8 mouse cellular contexts compared by ENCODE assay signal in genomic region chr3:84745537-84746189, GRCm38 (mm10).
A peak's percentile ranks its signal among the peaks of the same experiment; 100 is the strongest.
DNase-seq lines count a peak whose midpoint lies in the region; ATAC-seq lines count a peak whose summit lies in the region.

No protein-coding gene starts in this region.

- no peaks in the 10 kb centered on the region for H3K36me3 ChIP-seq in hindbrain, embryonic 13.5 days
- no peaks in the 10 kb centered on the region for H3K36me3 ChIP-seq in hindbrain, embryonic 11.5 days (ENCODE audit: control insufficient read depth, insufficient read depth, low read length)
- no peaks in the 10 kb centered on the region for H3K36me3 ChIP-seq in heart, embryonic 15.5 days

- H3K9me3 ChIP-seq in hindbrain, embryonic 13.5 days, result no peaks in the 10 kb centered on the region
- H3K9me3 ChIP-seq in hindbrain, embryonic 11.5 days (ENCODE audit: control insufficient read depth, low read length), result no peaks in the 10 kb centered on the region
- H3K9me3 ChIP-seq in heart, embryonic 15.5 days (replicated peaks), result no peaks in the 10 kb centered on the region

- H3K27me3 ChIP-seq in hindbrain, embryonic 13.5 days, result no peaks in the 10 kb centered on the region
- no peaks in the 10 kb centered on the region; the same call in 1 of the 2 replicates for H3K27me3 ChIP-seq in hindbrain, embryonic 11.5 days (ENCODE audit: control insufficient read depth, insufficient read depth, low read length)
- H3K27me3 ChIP-seq in heart, embryonic 15.5 days, result no peaks in the 10 kb centered on the region

- ATAC-seq in hindbrain, embryonic 13.5 days (ENCODE audit: low FRiP score), result peak; percentile 81
- ATAC-seq in hindbrain, embryonic 11.5 days (ENCODE audit: low FRiP score), result no peak
- ATAC-seq in heart, embryonic 15.5 days (replicated peaks; ENCODE audit: insufficient number of reproducible peaks, insufficient read depth, low FRiP score, low read depth), result peak; percentile 73

- H3K4me3 ChIP-seq in hindbrain, embryonic 13.5 days, result no peak overlapping the region
- no peak overlapping the region for H3K4me3 ChIP-seq in hindbrain, embryonic 11.5 days (ENCODE audit: low read depth, low read length)
- peak overlapping the region; percentile 7 for H3K4me3 ChIP-seq in heart, embryonic 15.5 days

- 57% methylated on average over 18 of the region's 18 CpGs for WGBS in hindbrain, embryonic 13.5 days
- 75% methylated on average over 18 of the region's 18 CpGs for WGBS in hindbrain, embryonic 11.5 days
- WGBS in heart, embryonic 15.5 days, result 22% methylated on average over 18 of the region's 18 CpGs

- H3K9ac ChIP-seq in hindbrain, embryonic 13.5 days, result no peak overlapping the region
- no peak overlapping the region for H3K9ac ChIP-seq in hindbrain, embryonic 11.5 days (ENCODE audit: low read depth, low read length)
- H3K9ac ChIP-seq in heart, embryonic 15.5 days, result no peak overlapping the region

- no peak for DNase-seq in hindbrain, embryonic 11.5 days (ENCODE audit: low spot score)
- peak; percentile 40 for DNase-seq in fibroblast of lung, adult 2 months (ENCODE audit: low read depth)
- DNase-seq in layer of hippocampus, postnatal 14 days (ENCODE audit: low spot score in 2 of 2), result peak; percentile 61 to 78
- peak; percentile 56 for DNase-seq in mesoderm, embryonic 11.5 days (ENCODE audit: low read depth, low spot score)
- peak; percentile 84 for DNase-seq in urinary bladder, postnatal 14 days (ENCODE audit: low spot score)
- DNase-seq in spleen, postnatal 36 days (ENCODE audit: low spot score in 2 of 2), result no peak

- peak overlapping the region; percentile 28 for H3K4me2 ChIP-seq in hindbrain, embryonic 13.5 days
- H3K4me2 ChIP-seq in hindbrain, embryonic 11.5 days (replicated peaks; ENCODE audit: low read depth, low read length), result no peak overlapping the region
- peak overlapping the region; percentile 45 for H3K4me2 ChIP-seq in heart, embryonic 15.5 days

- H3K4me1 ChIP-seq in hindbrain, embryonic 13.5 days (replicated peaks), result peaks cover 23% of the 10 kb centered on the region
- no peaks in the 10 kb centered on the region for H3K4me1 ChIP-seq in hindbrain, embryonic 11.5 days (replicated peaks; ENCODE audit: control insufficient read depth, insufficient read depth, low read length)
- H3K4me1 ChIP-seq in heart, embryonic 15.5 days (replicated peaks), result peaks cover 19% of the 10 kb centered on the region

- H3K27ac ChIP-seq in hindbrain, embryonic 13.5 days, result peak overlapping the region; percentile 41
- H3K27ac ChIP-seq in hindbrain, embryonic 11.5 days (ENCODE audit: low read depth, low read length), result no peak overlapping the region
- H3K27ac ChIP-seq in heart, embryonic 15.5 days, result peak overlapping the region; percentile 41

Comparison
In these comparisons a context has a peak if more than half of its experiments do, and no peak if none do; other contexts are left out.
1. DNase-seq: peak in fibroblast of lung, adult 2 months (single experiment), layer of hippocampus, postnatal 14 days (2 of 2), mesoderm, embryonic 11.5 days (single experiment) and urinary bladder, postnatal 14 days (single experiment); none in hindbrain, embryonic 11.5 days (single experiment) and spleen, postnatal 36 days (0 of 2).